Mouse (Mus musculus) kidney, adult 11 months (tissue): ENCODE measurements at regions not wholly inside any gene's neighbourhood (a gene's known extent, or its start where the extent isn't known, plus 50 kb on each side); places are given as distances from the start of the nearest gene placed in this dataset.

Experiments used
- DNase-seq: peaks from one replicate; pipeline ENCODE4 v3.0.0; 2022

GRCm38 (mm10) chr2:30717566-30718328 lies 85.7 kb downstream of the 1700001O22Rik start:
- DNase-seq, result no peak

GRCm38 (mm10) chr2:30716580-30717565 lies 86.6 kb downstream of the 1700001O22Rik start:
- peak; percentile 85 for DNase-seq

- DNase-seq, result no peak
Observed at GRCm38 (mm10) chr2:30715720-30716310, 87.6 kb downstream of the 1700001O22Rik start.

- peak; percentile 69 for DNase-seq
Observed at GRCm38 (mm10) chr2:30713535-30713934, 89.9 kb downstream of the 1700001O22Rik start.

- no peak for DNase-seq
Observed at GRCm38 (mm10) chr2:30712841-30713401, 90.5 kb downstream of the 1700001O22Rik start.

GRCm38 (mm10) chr2:30711853-30712498 lies 91.5 kb downstream of the 1700001O22Rik start:
- peak; percentile 94 for DNase-seq

GRCm38 (mm10) chr2:30711476-30711852 lies 92.0 kb downstream of the 1700001O22Rik start:
- DNase-seq, result peak; percentile 35

GRCm38 (mm10) chr2:30710895-30711294 lies 92.6 kb downstream of the 1700001O22Rik start:
- no peak for DNase-seq

GRCm38 (mm10) chr2:30709386-30709884 lies 94.0 kb downstream of the 1700001O22Rik start:
- peak; percentile 84 for DNase-seq

GRCm38 (mm10) chr2:30708762-30709385 lies 94.6 kb downstream of the 1700001O22Rik start:
- no peak for DNase-seq

- DNase-seq, result peak; percentile 89
Observed at GRCm38 (mm10) chr2:30708001-30708683, 95.3 kb downstream of the 1700001O22Rik start.

GRCm38 (mm10) chr2:30707099-30708000 lies 96.1 kb downstream of the 1700001O22Rik start:
- peak; percentile 86 for DNase-seq

GRCm38 (mm10) chr2:30706036-30706435 lies 97.4 kb downstream of the 1700001O22Rik start:
- DNase-seq, result no peak

- no peak for DNase-seq
Observed at GRCm38 (mm10) chr2:30703308-30703707, 100.2 kb downstream of the 1700001O22Rik start.

- no peak for DNase-seq
Observed at GRCm38 (mm10) chr2:30702711-30703110, 100.8 kb downstream of the 1700001O22Rik start.

GRCm38 (mm10) chr2:30700890-30701289 lies 102.6 kb downstream of the 1700001O22Rik start:
- DNase-seq, result no peak

- DNase-seq, result no peak
Observed at GRCm38 (mm10) chr2:30700471-30700870, 103.0 kb downstream of the 1700001O22Rik start.

- DNase-seq, result peak; percentile 90
Observed at GRCm38 (mm10) chr2:30699797-30700454, 103.5 kb downstream of the 1700001O22Rik start.
